Mouse (Mus musculus): Measurements from ENCODE around the gene Cbfa2t3. TPM values are rescaled to one million over a fixed set of nuclear protein-coding genes. Genes with fewer than 3 reads are reported as not detected.

Cbfa2t3 gene
- polyA plus RNA-seq, 1 experiment from 2014 or later, result 6.0 TPM

DNA sequence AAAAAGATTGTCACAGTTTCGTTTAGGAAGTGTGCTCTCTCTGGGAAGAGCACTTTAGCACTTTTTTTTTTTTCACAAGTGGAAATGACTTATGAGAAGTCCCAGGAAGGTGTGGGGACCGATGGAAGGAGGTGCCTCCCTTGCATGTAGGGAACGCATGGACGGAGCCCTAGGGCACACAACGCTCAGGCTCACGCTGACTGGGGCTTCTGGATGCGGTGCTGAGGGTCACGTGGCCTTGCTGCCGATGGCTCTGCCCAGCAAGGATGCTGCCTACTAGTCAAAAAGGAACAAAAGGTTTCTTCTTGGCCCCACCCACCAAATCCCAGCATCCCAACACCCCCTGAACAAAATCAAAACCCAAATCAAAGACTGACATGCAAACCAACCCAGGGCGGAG, 69.5 kb downstream of the Cbfa2t3 start:
- ATAC-seq (replicated peaks; ENCODE audit: low FRiP score), result no peak
- no peak for DNase-seq (ENCODE audit: low spot score)
- no peak overlapping the region for H3K4me2 ChIP-seq (ENCODE audit: low read depth, low read length, severe bottlenecking)
- H3K4me1 ChIP-seq (replicated peaks; ENCODE audit: control insufficient read depth, insufficient read depth, low read length), result peaks cover 4% of the 10 kb centered on the region; the same call in 1 of the 2 replicates
- H3K4me3 ChIP-seq (ENCODE audit: low read depth, low read length), result no peak overlapping the region
- 13% methylated on average over 10 of the region's 10 CpGs for WGBS
- H3K9ac ChIP-seq (ENCODE audit: low read length), result no peak overlapping the region
- H3K36me3 ChIP-seq (ENCODE audit: control insufficient read depth, insufficient read depth, low read length), result no peaks in the 10 kb centered on the region
- no peaks in the 10 kb centered on the region for H3K9me3 ChIP-seq (ENCODE audit: control insufficient read depth, low read length)
- no peak overlapping the region for H3K27ac ChIP-seq (ENCODE audit: low read depth, low read length)
- no peaks in the 10 kb centered on the region for H3K27me3 ChIP-seq (ENCODE audit: control insufficient read depth, insufficient read depth, low read length)

DNA sequence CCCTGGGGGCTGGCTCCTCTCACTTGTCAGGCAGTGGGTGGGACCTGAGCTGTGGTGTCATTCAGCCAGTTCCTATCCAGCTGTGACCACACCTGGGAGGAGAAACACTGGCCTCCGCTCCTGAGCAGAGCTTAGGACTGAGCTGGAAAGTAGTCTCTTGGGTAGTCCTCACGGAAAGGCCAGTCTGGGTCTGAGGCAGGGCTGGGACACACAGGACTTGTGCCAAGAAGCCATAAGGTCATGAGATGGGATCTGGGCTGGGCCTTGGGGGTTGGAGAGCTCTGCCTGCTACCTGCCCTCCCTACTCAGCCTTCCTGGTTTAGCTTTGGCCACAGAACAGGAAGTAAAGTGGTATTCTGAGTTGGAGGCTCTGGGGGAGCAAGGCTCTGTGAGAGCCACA, 72.0 kb downstream of the Cbfa2t3 start:
- ATAC-seq (replicated peaks; ENCODE audit: low FRiP score) (no peak), DNase-seq (ENCODE audit: low spot score) (no peak)
- peaks cover 4% of the 10 kb centered on the region; the same call in 1 of the 2 replicates for H3K4me1 ChIP-seq (replicated peaks; ENCODE audit: control insufficient read depth, insufficient read depth, low read length)
- H3K9me3 ChIP-seq (ENCODE audit: control insufficient read depth, low read length), result no peaks in the 10 kb centered on the region
- H3K36me3 ChIP-seq (ENCODE audit: control insufficient read depth, insufficient read depth, low read length), result no peaks in the 10 kb centered on the region
- no peaks in the 10 kb centered on the region for H3K27me3 ChIP-seq (ENCODE audit: control insufficient read depth, insufficient read depth, low read length)
- 79% methylated on average over 2 of the region's 2 CpGs for WGBS
- H3K4me2 ChIP-seq (ENCODE audit: low read depth, low read length, severe bottlenecking), result no peak overlapping the region
- no peak overlapping the region for H3K4me3 ChIP-seq (ENCODE audit: low read depth, low read length)
- no peak overlapping the region for H3K9ac ChIP-seq (ENCODE audit: low read length)
- H3K27ac ChIP-seq (ENCODE audit: low read depth, low read length), result no peak overlapping the region

DNA sequence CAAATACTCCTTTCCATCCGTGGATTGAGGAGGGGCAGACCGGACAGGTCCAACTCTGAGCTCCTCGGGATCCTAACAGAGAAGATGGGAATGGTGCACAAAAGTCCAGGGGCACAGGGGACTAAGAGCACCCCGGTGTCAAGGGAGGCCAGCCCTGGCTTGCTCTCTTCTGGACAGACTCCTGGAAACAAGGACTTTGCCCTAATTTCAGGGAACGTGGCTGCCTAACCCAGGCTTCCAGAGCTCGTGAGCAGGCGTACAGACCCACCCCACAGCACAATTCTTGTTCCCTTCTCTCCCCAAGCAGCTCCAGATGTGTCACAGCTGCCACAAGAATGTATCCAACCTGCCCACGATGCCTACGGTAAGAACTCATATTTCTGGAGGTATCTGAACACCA, 73.1 kb downstream of the Cbfa2t3 start:
- Histone ChIP-seq H3K27ac (ENCODE audit: low read depth, low read length) (no peak overlapping the region), H3K9me3 (ENCODE audit: control insufficient read depth, low read length) (no peaks in the 10 kb centered on the region), H3K4me1 (replicated peaks; ENCODE audit: control insufficient read depth, insufficient read depth, low read length) (peaks cover 4% of the 10 kb centered on the region; the same call in 1 of the 2 replicates), H3K36me3 (ENCODE audit: control insufficient read depth, insufficient read depth, low read length) (no peaks in the 10 kb centered on the region), H3K27me3 (ENCODE audit: control insufficient read depth, insufficient read depth, low read length) (no peaks in the 10 kb centered on the region), H3K4me2 (ENCODE audit: low read depth, low read length, severe bottlenecking) (no peak overlapping the region), H3K9ac (ENCODE audit: low read length) (no peak overlapping the region), H3K4me3 (ENCODE audit: low read depth, low read length) (no peak overlapping the region)
- no peak for ATAC-seq (replicated peaks; ENCODE audit: low FRiP score)
- DNase-seq (ENCODE audit: low spot score), result no peak
- WGBS, result 82% methylated on average over 9 of the region's 9 CpGs

DNA sequence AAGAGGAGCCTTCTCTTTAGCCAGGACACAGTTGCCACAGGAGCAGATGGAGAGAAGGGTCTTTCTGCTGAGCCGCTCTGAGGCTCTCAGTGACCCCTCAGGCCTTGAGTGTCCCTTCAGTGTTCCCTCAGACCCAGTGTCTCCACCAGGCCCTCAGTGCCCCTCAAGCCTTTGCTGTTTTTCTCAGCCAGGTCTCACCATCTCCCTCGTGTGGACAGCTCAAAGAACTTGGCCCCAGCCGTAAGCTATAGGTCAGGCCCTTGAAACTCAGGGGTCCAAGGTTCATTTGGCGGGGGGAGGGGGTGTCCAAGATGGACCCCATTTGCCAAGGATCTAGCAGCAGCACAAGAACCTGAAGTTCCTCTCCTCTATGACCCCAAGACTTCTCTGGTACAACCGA, 74.3 kb downstream of the Cbfa2t3 start:
- Histone ChIP-seq H3K27me3 (ENCODE audit: control insufficient read depth, insufficient read depth, low read length) (no peaks in the 10 kb centered on the region), H3K36me3 (ENCODE audit: control insufficient read depth, insufficient read depth, low read length) (no peaks in the 10 kb centered on the region), H3K9me3 (ENCODE audit: control insufficient read depth, low read length) (no peaks in the 10 kb centered on the region), H3K27ac (ENCODE audit: low read depth, low read length) (no peak overlapping the region), H3K9ac (ENCODE audit: low read length) (no peak overlapping the region), H3K4me1 (replicated peaks; ENCODE audit: control insufficient read depth, insufficient read depth, low read length) (no peaks in the 10 kb centered on the region), H3K4me3 (ENCODE audit: low read depth, low read length) (no peak overlapping the region), H3K4me2 (ENCODE audit: low read depth, low read length, severe bottlenecking) (no peak overlapping the region)
- ATAC-seq (replicated peaks; ENCODE audit: low FRiP score) (no peak), DNase-seq (ENCODE audit: low spot score) (no peak)
- 75% methylated on average over 5 of the region's 5 CpGs for WGBS

DNA sequence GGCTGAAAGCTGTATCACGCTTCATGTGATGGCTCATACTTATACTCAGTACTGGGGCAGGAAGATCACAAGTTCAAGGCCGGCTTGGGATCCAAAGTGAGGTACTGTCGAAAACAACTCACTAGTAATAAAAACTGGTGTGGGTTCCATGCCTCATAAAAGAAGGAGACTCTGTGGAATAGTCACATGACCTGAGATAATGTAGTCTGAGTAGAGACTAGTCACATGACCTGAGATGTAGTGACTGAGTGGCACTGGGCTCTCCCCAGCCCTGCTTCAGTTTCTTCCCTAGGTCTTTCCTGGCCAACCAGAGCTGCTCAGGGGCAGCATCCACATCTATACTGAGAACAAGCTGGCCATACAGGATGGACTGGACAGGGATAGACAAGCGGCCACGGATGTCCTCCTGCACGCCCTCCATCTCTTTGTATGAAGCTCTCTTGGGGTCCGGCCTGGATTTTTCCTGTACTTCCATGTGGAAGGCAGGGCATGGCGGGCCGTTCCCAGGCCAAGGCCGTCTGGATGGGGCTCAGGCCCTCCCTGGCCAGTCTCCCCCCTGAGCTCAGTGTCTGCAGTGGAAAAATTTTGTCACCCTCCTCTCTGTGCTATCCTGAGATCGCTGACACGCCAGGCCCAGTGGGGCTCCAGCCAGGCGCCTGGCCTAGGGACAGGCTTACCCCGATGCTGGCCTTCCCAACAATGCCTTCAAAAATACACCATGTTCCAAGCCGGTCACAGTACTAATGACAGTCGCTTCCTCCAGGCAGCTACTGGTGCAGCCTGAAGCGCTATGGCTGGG, 74.9 kb downstream of the Cbfa2t3 start:
- no peaks in the 10 kb centered on the region for H3K9me3 ChIP-seq (ENCODE audit: control insufficient read depth, low read length)
- H3K9ac ChIP-seq (ENCODE audit: low read length), result no peak overlapping the region
- 90% methylated on average over 17 of the region's 17 CpGs for WGBS
- H3K4me3 ChIP-seq (ENCODE audit: low read depth, low read length), result no peak overlapping the region
- no peak for DNase-seq (ENCODE audit: low spot score)
- H3K4me2 ChIP-seq (ENCODE audit: low read depth, low read length, severe bottlenecking), result no peak overlapping the region
- no peak for ATAC-seq (replicated peaks; ENCODE audit: low FRiP score)
- H3K27me3 ChIP-seq (ENCODE audit: control insufficient read depth, insufficient read depth, low read length), result no peaks in the 10 kb centered on the region
- no peaks in the 10 kb centered on the region for H3K4me1 ChIP-seq (replicated peaks; ENCODE audit: control insufficient read depth, insufficient read depth, low read length)
- H3K36me3 ChIP-seq (ENCODE audit: control insufficient read depth, insufficient read depth, low read length), result no peaks in the 10 kb centered on the region
- H3K27ac ChIP-seq (ENCODE audit: low read depth, low read length), result no peak overlapping the region

DNA sequence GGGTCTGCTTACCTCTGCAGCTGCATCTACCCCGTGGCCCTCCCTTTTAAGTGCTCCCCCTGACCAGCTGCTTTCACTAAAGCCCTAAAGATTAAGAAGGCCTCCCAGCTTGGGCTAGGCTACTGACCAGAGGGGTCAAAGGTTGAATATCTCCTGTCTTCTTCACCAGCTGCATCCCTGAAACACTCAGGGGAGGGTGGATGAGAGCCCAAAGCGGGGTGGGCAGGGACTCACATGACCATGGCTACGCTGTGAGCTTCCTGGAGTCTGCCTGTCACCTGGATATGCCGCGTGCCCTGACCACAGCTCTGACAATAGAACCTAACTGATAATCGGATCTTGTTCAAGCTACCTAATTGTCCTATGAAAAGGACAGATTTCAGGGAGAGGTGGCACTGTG, 76.2 kb downstream of the Cbfa2t3 start, which contains the start of gene Pabpn1l:
Pabpn1l (minus strand) TSS at position 13 of the 400 bp plus-strand sequence.
- DNase-seq (ENCODE audit: low spot score) (no peak), ATAC-seq (replicated peaks; ENCODE audit: low FRiP score) (no peak)
- H3K27me3 ChIP-seq (ENCODE audit: control insufficient read depth, insufficient read depth, low read length), result no peaks in the 10 kb centered on the region
- no peak within 1 kb of the TSS for H3K27ac ChIP-seq (ENCODE audit: low read depth, low read length)
- H3K4me3 ChIP-seq (ENCODE audit: low read depth, low read length), result no peak within 1 kb of the TSS
- no peak within 1 kb of the TSS for H3K9ac ChIP-seq (ENCODE audit: low read length)
- no peaks in the 10 kb centered on the region for H3K4me1 ChIP-seq (replicated peaks; ENCODE audit: control insufficient read depth, insufficient read depth, low read length)
- H3K4me2 ChIP-seq (ENCODE audit: low read depth, low read length, severe bottlenecking), result no peak within 1 kb of the TSS
- H3K9me3 ChIP-seq (ENCODE audit: control insufficient read depth, low read length), result no peaks in the 10 kb centered on the region
- no peaks in the 10 kb centered on the region for H3K36me3 ChIP-seq (ENCODE audit: control insufficient read depth, insufficient read depth, low read length)
- WGBS, result 63% methylated on average over 6 of the region's 6 CpGs

DNA sequence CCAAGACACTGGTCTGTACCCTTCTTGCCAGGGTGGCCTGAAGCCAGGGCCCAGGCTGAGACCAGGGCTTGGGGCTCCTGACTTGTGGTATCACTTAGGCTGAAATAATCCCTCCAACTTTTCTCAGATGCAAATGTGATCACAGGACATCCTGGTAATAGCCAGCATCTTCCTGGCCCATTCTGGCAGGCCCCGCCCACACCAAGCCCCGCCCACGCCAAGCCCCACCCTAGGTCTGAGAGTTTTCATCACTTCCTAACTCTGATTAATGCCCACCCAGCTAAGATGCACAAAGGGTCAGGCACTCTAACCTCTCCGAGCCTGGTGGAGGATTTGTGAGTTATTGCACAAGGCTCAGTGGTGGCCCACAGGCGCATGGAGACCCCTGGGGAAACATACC, 78.5 kb downstream of the Cbfa2t3 start:
- no peaks in the 10 kb centered on the region for H3K27me3 ChIP-seq (ENCODE audit: control insufficient read depth, insufficient read depth, low read length)
- no peak overlapping the region for H3K27ac ChIP-seq (ENCODE audit: low read depth, low read length)
- no peaks in the 10 kb centered on the region for H3K4me1 ChIP-seq (replicated peaks; ENCODE audit: control insufficient read depth, insufficient read depth, low read length)
- no peak for DNase-seq (ENCODE audit: low spot score)
- no peak overlapping the region for H3K9ac ChIP-seq (ENCODE audit: low read length)
- no peak overlapping the region for H3K4me2 ChIP-seq (ENCODE audit: low read depth, low read length, severe bottlenecking)
- 42% methylated on average over 5 of the region's 5 CpGs for WGBS
- no peak for ATAC-seq (replicated peaks; ENCODE audit: low FRiP score)
- H3K4me3 ChIP-seq (ENCODE audit: low read depth, low read length), result no peak overlapping the region
- no peaks in the 10 kb centered on the region for H3K9me3 ChIP-seq (ENCODE audit: control insufficient read depth, low read length)
- H3K36me3 ChIP-seq (ENCODE audit: control insufficient read depth, insufficient read depth, low read length), result no peaks in the 10 kb centered on the region

DNA sequence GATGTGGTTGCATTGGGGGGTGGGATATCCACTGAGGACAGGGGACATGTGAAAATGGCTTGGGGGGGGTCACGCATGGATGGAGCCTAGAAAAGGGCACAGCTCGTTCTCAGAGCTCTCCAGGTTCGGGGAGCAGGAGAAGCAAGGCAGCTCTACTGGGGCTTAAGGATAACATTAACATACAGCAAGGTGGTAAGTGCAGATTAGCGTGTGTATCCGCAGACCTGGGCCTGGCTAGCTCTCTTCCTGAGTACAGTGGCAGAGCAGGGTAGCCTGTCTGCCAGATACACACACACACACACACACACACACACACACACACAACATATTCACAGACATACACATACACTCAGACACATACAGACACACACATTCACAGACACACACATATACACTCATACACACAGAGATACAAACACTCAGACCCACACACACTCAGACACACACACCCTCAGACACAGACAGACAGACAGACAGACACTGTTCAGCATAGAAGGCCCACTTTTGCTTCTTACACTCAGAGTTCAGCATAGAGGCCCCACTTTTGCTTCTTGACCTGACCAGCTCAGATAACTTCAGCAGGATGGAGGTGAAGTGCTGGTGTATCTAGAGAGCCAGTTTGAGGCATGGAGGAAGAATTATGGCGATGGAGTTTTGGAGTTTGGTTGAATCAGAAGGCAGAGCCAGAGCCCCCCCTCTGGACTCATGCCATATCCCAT, 80.1 kb downstream of the Cbfa2t3 start:
- H3K27me3 ChIP-seq (ENCODE audit: control insufficient read depth, insufficient read depth, low read length), result no peaks in the 10 kb centered on the region
- no peak overlapping the region for H3K9ac ChIP-seq (ENCODE audit: low read length)
- no peak for ATAC-seq (replicated peaks; ENCODE audit: low FRiP score)
- no peak overlapping the region for H3K4me2 ChIP-seq (ENCODE audit: low read depth, low read length, severe bottlenecking)
- H3K27ac ChIP-seq (ENCODE audit: low read depth, low read length), result no peak overlapping the region
- DNase-seq (ENCODE audit: low spot score), result no peak
- H3K4me3 ChIP-seq (ENCODE audit: low read depth, low read length), result no peak overlapping the region
- H3K4me1 ChIP-seq (replicated peaks; ENCODE audit: control insufficient read depth, insufficient read depth, low read length), result no peaks in the 10 kb centered on the region
- H3K36me3 ChIP-seq (ENCODE audit: control insufficient read depth, insufficient read depth, low read length), result no peaks in the 10 kb centered on the region
- WGBS, result 75% methylated on average over 6 of the region's 6 CpGs
- no peaks in the 10 kb centered on the region for H3K9me3 ChIP-seq (ENCODE audit: control insufficient read depth, low read length)
